In genomic region chr14:56777360-56778136, GRCm38 (mm10) we compare ENCODE assay signal across 8 mouse cellular contexts. TPM values are rescaled to one million over a fixed set of nuclear protein-coding genes. Genes with fewer than 3 reads are reported as not detected.
A peak's percentile ranks its signal among the peaks of the same experiment; 100 is the strongest.
DNase-seq lines count a peak whose midpoint lies in the region; ATAC-seq lines count a peak whose summit lies in the region.

No protein-coding gene starts in this region.

- peak overlapping the region; percentile 97 to 99 for H3K4me3 ChIP-seq in heart, embryonic 14.5 days (ENCODE audit: control insufficient read depth in 1 of 2, insufficient read depth in 1 of 2, low read depth in 1 of 2, low read length in 2 of 2)
- peak overlapping the region; percentile 93 for H3K4me3 ChIP-seq in liver, embryonic 13.5 days (replicated peaks)
- H3K4me3 ChIP-seq in stomach, embryonic 15.5 days (replicated peaks) = peak overlapping the region; percentile 93

- WGBS in heart, embryonic 14.5 days = under 1% methylated on average over 71 of the region's 71 CpGs
- WGBS in liver, embryonic 13.5 days (ENCODE audit: insufficient replicate concordance) = under 1% methylated on average over 71 of the region's 71 CpGs
- under 1% methylated on average over 71 of the region's 71 CpGs for WGBS in stomach, embryonic 15.5 days

- ATAC-seq in CD4-positive, CD25-positive, alpha-beta regulatory T cell, adult 4 months = peak; percentile 37
- ATAC-seq in heart, embryonic 14.5 days (ENCODE audit: insufficient number of reproducible peaks, insufficient read depth, low FRiP score, low read depth) = no peak; the same call in 1 of the 2 replicates
- peak; percentile 64 for ATAC-seq in liver, embryonic 13.5 days (ENCODE audit: low read depth)
- ATAC-seq in stomach, embryonic 15.5 days (ENCODE audit: insufficient read depth, low FRiP score, low read depth) = peak; percentile 55

- no peaks in the 10 kb centered on the region for H3K36me3 ChIP-seq in heart, embryonic 14.5 days (ENCODE audit: control insufficient read depth, insufficient read depth, low read length)
- H3K36me3 ChIP-seq in liver, embryonic 13.5 days = peaks cover 10% of the 10 kb centered on the region
- H3K36me3 ChIP-seq in stomach, embryonic 15.5 days = peaks cover 4% of the 10 kb centered on the region; the same call in 1 of the 2 replicates

- peak overlapping the region; percentile 69 for H3K4me2 ChIP-seq in heart, embryonic 14.5 days (ENCODE audit: low read length)
- H3K4me2 ChIP-seq in liver, embryonic 13.5 days = peak overlapping the region; percentile 90
- peak overlapping the region; percentile 80 for H3K4me2 ChIP-seq in stomach, embryonic 15.5 days

- no peaks in the 10 kb centered on the region for H3K27me3 ChIP-seq in heart, embryonic 14.5 days (ENCODE audit: control insufficient read depth, insufficient read depth, low read length)
- H3K27me3 ChIP-seq in liver, embryonic 13.5 days = no peaks in the 10 kb centered on the region
- no peaks in the 10 kb centered on the region for H3K27me3 ChIP-seq in stomach, embryonic 15.5 days (replicated peaks)

- H3K27ac ChIP-seq in heart, embryonic 14.5 days (replicated peaks in 1 of 2; ENCODE audit: control insufficient read depth in 1 of 2, insufficient read depth in 1 of 2, low read depth in 2 of 2, low read length in 2 of 2) = peak overlapping the region; percentile 97 to 100
- H3K27ac ChIP-seq in liver, embryonic 13.5 days = peak overlapping the region; percentile 94
- peak overlapping the region; percentile 97 for H3K27ac ChIP-seq in stomach, embryonic 15.5 days

- peak; percentile 65 for DNase-seq in c-Kit-negative CD71-positive TER-119-positive erythroid progenitor cells, embryonic 14.5 days (ENCODE audit: low read depth, low spot score)
- DNase-seq in fibroblast of lung, adult 2 months (ENCODE audit: low read depth) = peak; percentile 5
- peak; percentile 78 for DNase-seq in kidney, postnatal 14 days
- peak; percentile 80 for DNase-seq in liver, embryonic 13.5 days
- peak; percentile 76 for DNase-seq in neural tube, embryonic 10.5 days (ENCODE audit: extremely low spot score, low spot score)

- H3K4me1 ChIP-seq in heart, embryonic 14.5 days (ENCODE audit: control insufficient read depth in 2 of 2, insufficient read depth in 2 of 2, low read length in 2 of 2) = peaks cover 2 to 21% of the 10 kb centered on the region in 2 experiments; a peak in 3 of 4 replicates
- peaks cover 43% of the 10 kb centered on the region for H3K4me1 ChIP-seq in liver, embryonic 13.5 days (replicated peaks)
- H3K4me1 ChIP-seq in stomach, embryonic 15.5 days = 0 out of 2 replicates have a peak, but pooled peaks cover 9% of the 10 kb centered on the region

- no peaks in the 10 kb centered on the region for H3K9me3 ChIP-seq in heart, embryonic 14.5 days (ENCODE audit: control insufficient read depth, low read length)
- H3K9me3 ChIP-seq in liver, embryonic 13.5 days (replicated peaks) = no peaks in the 10 kb centered on the region
- H3K9me3 ChIP-seq in stomach, embryonic 15.5 days = no peaks in the 10 kb centered on the region

- peak overlapping the region; percentile 92 for H3K9ac ChIP-seq in heart, embryonic 14.5 days (ENCODE audit: low read length)
- peak overlapping the region; percentile 96 for H3K9ac ChIP-seq in liver, embryonic 13.5 days
- H3K9ac ChIP-seq in stomach, embryonic 15.5 days = peak overlapping the region; percentile 87

RNA-seq across cellular contexts. Expression of gene Pspc1, which starts 0.6 kb away (rescaled TPM):
- polyA plus RNA-seq in CD4-positive, CD25-positive, alpha-beta regulatory T cell, adult 4 months (2017; shearing (Covaris generic)) = 10 to 100 TPM; 11.8 to 17.9 TPM
- 27.7 and 30.0 TPM in 2 replicates for polyA plus RNA-seq in heart, embryonic 14.5 days (2014; fragmentation: Nextera tagmentation; extraction: Ambion mirVana)
- polyA plus RNA-seq in liver, embryonic 13.5 days (2015; fragmentation: Nextera tagmentation; extraction: Ambion mirVana) = 13.6 and 15.9 TPM in 2 replicates
- polyA plus RNA-seq in stomach, embryonic 15.5 days (2015; fragmentation: Nextera tagmentation; extraction: Ambion mirVana) = 26.9 TPM in 2 replicates

RNA-seq across cellular contexts. Expression of gene Zmym5, which starts 34.0 kb away (rescaled TPM):
- polyA plus RNA-seq in CD4-positive, CD25-positive, alpha-beta regulatory T cell, adult 4 months (2017; shearing (Covaris generic)) = 10 to 100 TPM; 52.6 to 53.7 TPM
- polyA plus RNA-seq in heart, embryonic 14.5 days (2014; fragmentation: Nextera tagmentation; extraction: Ambion mirVana) = 14.3 and 16.4 TPM in 2 replicates
- 9.1 and 10.7 TPM in 2 replicates for polyA plus RNA-seq in liver, embryonic 13.5 days (2015; fragmentation: Nextera tagmentation; extraction: Ambion mirVana)
- 21.9 and 25.4 TPM in 2 replicates for polyA plus RNA-seq in stomach, embryonic 15.5 days (2015; fragmentation: Nextera tagmentation; extraction: Ambion mirVana)

Comparison
In these comparisons a context has a peak if more than half of its experiments do, and no peak if none do; other contexts are left out.
1. DNase-seq: peak in every context shown above with its lines; median percentile 80 in liver, embryonic 13.5 days; 78 in kidney, postnatal 14 days; 76 in neural tube, embryonic 10.5 days; 65 in c-Kit-negative CD71-positive TER-119-positive erythroid progenitor cells, embryonic 14.5 days; 5 in fibroblast of lung, adult 2 months.